Mouse (Mus musculus) hindlimb bud, embryonic 11.5 days (tissue): ENCODE results near the gene Acot5.
"Not testable (repeated sequence)": the region's sequence is repeated elsewhere in the genome, so short reads cannot be mapped to it uniquely, and the experiment has no call there.

ENCODE experiments used
- DNase-seq: peaks from one replicate; pipeline ENCODE4 v3.0.0-alpha.2; 2012; ENCODE audit warnings: low read depth, low spot score; ENCODE audit errors: extremely low spot score

Gene Acot5

DNA sequence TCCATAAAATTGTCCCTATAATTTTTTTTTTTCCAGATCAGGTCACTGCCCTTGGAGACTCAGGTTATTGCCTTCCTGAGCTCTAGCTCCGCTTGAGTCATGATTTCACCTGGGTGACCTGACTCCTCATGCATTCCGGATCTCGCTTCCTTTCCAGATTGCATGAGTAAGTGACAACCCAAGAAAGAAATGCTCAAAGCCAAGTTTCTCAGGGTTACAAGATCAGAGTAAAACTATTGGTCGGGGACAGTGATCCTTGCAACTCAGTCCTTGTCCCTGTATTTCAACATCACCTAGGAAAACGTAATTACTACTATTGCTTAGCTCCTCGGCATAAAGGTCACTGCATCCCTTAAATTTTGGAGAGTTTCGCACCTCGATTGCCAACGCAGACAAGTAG lies at the start of gene Acot5:
Gene Acot5 (plus strand): TSS at position 340 of the 400 bp plus-strand sequence.
- DNase-seq: no peak

DNA sequence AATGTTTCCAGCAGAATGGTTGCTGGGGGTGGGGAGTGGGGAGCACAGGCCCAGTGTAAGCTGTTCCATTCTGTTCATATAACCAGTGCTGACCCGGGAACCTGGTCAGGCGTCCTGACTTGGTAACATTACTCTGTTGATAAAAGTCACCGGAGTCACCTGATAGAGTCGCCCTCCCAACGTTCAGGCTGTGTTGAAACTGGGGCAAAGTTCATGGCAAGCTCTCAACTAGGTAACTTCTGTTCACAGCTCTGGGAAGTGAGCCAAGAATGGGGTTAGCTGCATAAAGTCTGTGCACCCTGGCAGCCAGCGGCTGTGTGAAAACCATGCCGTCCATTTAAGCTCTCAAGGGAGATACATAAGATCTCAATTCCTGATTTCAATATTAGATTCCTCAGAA lies 48.6 kb upstream of the Acot5 start:
- not testable (repeated sequence) for DNase-seq

DNA sequence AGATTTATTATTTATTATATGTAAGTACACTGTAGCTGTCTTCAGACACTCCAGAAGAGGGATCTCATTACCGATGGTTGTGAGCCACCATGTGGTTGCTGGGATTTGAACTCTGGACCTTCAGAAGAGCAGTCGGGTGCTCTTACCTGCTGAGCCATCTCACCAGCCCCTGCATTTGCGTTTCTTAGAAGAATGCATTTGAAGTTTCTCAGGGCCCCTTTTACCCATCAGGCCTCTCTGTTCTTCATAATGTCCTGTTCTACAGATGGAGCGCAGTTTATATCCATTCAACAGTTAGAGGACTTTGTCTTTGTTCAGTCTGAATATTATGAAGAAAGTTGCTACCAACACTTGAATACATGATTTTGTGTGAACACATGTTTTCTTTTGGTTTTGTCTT lies 46.9 kb upstream of the Acot5 start:
- not testable (repeated sequence) for DNase-seq

DNA sequence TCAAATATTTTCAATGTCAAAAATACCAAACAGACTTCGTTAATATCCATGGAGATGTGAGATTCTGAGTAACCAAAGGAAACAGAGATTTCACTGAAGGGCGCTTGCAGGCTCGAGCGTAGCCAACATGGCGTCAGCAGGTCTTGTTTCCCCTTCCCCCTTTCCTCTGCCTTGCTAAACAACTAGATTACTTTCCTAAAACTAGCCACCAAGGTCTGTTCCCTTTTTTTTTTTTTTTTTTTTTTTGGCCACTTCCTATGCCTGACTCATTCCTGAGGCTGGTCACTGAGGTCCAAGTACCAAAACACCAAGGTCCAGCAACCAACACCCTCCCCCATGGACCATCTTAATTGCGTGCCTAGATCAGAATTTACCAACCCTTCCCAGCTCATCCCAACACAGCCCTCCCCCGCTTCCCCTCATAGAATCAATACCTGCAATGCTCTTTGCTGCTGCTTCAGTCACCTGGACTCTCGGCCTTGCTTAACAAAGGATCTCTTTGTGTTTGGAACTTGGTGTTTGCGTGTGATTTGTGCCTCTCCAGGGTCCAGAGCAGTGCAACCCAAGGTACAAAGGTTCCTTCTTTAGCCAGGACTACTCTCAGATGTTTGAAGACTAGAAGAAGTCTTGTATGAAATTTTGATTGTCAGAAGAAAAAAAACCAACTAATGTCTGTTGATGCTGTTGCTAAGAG lies 45.9 kb upstream of the Acot5 start:
- DNase-seq: no peak

DNA sequence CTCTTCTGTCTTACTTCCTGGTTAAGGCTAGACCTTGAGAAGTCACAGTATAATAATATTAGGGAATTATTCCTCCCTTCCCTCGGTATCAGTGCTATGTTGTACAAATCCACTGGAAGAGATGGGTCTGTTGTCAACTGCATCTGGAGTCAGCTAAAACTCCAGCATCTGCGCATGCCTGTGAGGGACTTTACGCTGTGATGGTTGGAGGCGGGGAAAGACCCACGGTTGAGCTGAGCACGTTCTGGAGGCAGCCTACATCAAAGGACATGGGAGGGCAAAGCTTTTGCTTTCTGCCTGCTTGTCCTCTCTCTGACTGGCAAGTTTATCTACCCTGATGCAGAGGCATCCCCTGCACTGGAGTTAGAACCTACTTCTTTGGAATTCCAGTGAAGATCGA lies 43.2 kb upstream of the Acot5 start:
- DNase-seq: no peak

DNA sequence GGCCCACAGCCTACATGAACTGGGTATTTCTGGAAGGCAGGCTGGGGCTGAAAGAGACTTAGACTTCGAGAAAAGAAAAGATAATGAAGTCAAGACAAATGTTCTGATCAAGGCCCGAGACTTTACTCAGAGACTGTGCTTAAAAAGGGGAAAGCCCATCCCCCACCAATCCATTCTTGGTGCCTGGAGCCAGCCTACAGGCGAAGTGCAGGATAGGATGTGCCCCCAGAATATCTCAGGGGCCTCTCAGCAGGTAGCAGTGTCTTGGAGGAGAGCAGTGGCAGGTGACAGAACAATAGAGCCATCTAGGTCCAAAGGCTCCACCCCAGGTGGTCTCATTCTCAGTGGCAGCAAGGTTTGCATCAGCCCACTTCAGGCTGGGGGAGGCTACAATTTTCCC lies 40.8 kb upstream of the Acot5 start:
- DNase-seq: not testable (repeated sequence)

DNA sequence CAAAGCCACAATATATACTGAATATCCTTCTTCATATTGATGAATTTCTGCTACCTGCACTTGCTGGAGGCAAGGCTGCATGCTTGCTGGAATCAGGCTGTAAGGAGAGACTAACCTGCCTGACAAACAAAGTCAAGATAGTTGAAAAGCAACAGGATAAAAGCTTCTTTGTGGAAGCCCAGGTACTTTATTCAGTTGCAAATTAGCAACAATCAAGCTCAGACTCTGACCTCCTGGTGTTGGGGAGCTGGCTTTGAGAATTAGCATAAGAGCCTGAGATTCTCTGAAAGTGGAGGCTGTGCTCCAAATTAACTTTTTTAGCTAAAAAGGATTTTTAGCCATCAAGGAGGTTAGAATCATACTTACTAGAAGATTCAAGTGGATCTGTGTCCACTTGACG lies 40.1 kb upstream of the Acot5 start:
- DNase-seq: not testable (repeated sequence)

DNA sequence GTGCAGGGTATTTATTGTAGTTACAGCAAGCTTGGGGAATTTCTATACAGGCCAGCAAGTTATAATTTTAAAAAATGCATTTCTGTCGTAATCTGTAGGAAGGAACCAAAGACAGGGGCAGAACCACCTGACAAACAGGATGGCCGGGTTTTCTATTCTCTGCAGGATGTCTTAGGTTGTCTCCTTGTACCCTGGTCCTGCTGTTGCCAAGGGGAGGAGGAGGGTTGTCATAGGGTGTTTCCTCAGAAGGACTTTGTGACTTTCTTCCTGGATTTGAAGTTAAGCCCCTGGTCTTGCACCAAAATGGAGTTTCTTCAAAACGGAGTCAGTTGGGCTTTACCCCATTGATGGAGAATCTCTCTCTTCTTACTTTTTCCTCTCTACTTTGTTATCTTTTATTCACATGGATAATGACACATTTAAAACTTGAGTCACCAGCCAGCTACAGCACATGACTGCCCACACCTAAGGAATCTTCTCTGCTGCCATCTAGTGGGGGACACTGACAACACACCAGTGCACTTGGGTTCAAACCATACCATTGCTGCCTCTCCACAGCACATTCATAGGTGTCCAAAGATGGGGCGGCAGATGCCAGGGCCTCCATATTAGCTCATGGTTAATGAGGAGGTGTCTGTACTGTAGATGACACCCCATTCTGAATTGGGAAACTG lies 38.3 kb upstream of the Acot5 start:
- no peak for DNase-seq

DNA sequence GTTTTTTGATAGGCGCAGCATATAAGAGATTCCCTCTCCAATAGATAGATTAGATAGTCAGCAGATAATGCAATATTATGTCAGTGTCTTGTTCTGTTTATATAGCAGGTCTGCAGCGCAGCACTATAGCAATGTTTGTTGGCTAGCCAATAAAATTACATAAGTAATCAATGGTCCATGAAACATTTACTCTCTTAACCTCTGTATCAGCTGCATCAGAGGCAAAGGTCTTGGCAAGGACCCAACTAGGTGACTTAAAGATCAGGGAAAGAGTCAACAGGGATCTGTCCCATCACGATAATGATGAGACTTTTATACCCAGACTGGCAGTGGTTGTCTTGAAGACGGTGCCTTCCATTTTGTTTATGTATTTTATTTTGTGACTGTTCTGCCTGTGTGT lies 36.3 kb upstream of the Acot5 start:
- no peak for DNase-seq

DNA sequence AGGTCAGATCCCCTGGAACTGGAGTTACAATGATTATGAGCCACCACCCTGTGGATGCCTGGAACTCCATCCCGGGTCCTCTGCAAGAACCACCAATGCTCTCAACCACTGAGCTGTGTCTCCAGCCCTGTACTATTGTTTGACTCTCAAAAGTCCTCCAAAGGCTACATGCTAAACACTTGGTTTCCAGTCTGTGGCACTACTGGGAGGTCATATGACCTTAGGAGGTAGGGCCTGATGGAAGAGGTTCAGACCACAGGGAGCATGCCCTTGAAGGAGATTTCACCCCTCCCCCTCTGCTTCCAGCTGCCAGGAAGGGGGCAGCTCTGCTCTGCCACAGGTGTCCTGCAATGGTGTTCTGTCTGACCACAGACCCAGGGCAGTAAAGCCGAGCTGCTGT lies 35.8 kb upstream of the Acot5 start:
- not testable (repeated sequence) for DNase-seq

DNA sequence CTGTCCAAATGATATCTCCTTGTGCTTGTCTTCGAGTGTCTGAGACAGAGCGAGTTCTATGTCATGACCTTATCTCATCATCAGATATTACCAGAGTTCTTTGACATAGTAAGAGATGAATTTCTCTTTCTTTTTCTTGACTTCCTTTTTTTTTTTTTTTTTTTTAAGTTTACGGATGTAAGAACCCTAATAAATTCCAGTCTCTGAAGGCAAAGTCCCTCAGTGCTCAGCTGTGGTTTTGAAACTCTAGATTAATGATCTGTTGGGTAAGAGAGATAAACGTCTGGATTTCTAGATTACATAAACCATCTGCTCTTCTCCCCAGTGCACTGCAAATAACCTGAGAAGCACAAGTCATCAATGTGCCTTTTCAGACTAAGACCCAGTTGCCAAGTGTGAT lies 35.0 kb upstream of the Acot5 start:
- no peak for DNase-seq

DNA sequence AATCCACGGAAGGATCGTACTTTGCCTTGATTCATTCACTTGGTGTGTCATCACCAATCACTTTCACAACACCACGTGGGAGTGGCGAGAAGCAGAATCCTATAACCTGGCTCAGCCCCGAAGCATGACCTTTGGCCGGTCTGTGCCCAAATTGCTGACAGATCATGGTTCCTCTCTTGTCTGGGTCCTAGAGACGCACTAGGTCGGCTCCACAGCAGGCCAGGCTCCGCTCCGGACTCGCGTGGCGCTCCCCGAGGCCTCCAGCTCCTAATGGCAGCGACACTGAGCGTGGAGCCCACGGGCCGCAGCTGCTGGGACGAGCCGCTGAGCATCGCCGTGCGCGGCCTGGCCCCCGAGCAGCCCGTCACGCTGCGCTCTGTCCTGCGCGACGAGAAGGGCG lies 30.9 kb upstream of the Acot5 start, which contains the start of gene Acot4:
Gene Acot4 (plus strand): TSS at position 139 of the 400 bp plus-strand sequence.
- not testable (repeated sequence) for DNase-seq

DNA sequence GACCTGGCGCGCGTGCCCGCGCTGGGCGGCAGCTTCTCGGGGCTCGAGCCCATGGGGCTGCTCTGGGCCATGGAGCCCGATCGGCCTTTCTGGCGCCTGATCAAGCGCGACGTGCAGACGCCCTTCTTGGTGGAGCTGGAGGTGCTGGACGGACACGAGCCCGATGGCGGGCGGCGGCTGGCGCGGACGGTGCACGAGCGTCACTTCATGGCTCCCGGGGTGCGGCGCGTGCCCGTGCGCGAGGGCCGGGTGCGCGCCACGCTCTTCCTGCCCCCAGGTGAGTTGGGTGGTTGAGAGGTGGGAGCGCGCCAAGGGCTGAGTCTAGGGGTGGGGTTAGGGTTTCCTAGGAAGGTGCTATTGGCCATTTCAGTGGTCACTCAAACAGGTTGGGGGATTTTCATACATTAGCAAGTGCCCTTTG lies 30.4 kb upstream of the Acot5 start, which contains the start of gene Gm49366:
Gene Gm49366 (plus strand): TSS at position 245 of the 421 bp plus-strand sequence.
- not testable (repeated sequence) for DNase-seq

DNA sequence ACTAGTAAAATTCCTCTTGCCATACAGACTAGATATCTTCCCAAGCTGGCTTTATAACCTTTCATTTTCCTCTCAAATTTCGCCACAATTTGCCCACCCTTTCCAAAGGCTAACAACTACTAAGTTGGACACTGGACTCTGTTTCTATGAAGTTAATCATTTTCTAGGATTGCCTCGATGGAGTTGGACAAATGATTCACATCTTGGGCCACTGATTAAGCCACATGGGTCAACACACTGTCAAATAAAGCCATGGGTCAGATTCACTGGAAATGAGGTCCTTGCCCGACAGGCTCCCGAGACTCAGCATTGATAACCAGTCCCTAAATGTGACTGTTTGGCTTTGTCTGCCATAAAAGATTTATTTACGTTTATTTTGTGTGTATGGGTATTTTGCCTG lies 26.9 kb upstream of the Acot5 start:
- no peak for DNase-seq

DNA sequence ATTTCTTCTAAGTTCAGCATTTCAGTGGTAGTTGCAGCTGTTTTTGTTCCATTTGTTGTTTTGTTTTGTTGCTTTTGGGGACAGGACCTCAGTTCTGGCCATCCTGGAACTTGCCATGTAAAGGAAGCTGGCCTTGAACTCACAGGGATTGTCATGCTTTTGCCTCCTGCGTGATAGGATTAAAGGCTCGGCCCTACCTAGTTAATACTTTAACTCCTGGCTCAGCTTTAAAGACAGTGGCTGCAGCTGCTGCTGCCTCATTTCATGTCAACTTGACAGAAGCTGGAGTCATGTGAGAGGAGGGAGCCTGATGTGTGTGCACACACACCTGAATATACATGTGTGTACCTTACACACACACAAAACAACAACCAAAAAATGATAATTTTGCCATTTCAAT lies 25.1 kb upstream of the Acot5 start:
- no peak for DNase-seq

DNA sequence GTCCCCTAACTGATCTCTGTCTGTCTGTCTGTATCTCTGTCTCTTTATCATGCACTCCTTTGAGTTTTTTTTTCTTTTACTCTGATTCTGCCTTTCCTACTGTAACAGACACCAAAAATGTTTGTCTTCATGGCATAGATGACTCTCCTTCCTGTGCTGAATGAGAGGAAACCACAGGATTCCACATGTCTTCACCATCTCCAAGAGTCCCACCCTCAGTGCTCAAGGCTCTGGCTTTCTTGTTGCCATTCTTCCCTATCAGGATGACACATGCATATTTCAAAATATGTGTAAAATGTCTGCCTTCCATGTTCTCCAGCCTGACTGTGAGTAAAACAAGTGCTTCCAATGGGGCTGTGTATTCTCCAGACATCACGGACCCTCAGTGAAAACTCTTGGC lies 22.2 kb upstream of the Acot5 start:
- DNase-seq: no peak

DNA sequence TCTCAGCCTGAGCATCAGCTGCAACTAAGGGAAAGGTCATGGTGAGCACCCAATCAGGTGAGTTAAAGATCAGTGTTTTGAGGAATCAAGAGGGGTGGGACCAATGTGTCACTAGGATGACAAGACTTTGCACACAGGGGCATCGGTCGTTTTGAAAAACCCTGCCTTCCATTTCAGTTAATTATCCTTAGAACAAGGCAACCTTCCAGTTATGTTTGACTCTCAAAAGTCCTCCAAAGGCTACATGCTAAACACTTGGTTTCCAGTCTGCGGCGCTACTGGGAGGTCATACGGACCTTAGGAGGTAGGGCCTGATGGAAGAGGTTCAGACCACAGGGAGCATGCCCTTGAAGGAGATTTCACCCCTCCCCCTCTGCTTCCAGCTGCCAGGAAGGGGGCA lies 18.4 kb upstream of the Acot5 start:
- DNase-seq: not testable (repeated sequence)

DNA sequence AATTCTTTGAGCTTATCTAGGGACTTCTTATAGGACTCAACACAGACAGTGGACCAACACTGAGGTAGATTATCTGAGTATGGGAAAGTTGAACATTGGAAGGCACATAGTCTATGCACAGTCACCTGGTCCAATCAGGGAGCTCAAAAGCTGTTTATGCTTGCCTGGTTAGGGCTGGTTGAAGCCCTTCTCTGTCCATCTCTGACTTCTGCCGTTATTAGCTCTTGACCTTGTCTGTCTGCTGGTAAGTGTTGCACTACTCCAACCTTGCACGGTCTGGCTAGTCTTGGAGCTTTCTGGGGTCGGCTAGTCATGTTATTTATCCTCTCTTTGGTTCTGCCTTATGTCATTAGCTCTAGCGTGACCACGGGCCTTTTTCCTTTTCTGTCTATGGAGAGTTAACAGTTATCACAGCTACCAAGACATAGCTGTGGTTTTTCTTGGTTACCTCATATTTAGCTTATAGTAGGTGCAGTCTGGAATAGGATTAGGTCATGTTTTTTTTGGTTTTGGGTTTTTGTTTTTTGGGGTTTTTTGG lies 17.1 kb upstream of the Acot5 start, which contains the start of gene Acot3:
Gene Acot3 (plus strand): TSS at position 208 of the 538 bp plus-strand sequence.
- DNase-seq: no peak

DNA sequence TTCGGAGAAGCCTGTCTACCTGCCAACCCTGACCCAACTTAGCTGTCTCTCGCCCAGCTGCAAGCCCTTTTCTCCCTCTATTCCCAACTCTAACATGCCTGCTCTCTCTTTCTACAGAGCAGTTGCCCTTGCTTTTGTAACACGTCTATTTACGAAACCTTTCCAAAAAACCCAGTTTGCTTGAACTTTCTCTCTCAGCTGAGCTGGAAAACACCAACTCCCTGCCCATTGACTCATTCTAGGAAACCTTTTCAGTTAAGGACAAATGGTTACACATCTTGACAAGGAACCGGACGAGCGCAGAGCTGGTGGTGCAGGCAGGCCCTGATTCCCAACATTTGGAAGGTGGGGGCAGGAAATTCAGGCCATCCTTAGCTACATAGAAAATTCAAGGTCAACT lies 16.5 kb upstream of the Acot5 start:
- no peak for DNase-seq

DNA sequence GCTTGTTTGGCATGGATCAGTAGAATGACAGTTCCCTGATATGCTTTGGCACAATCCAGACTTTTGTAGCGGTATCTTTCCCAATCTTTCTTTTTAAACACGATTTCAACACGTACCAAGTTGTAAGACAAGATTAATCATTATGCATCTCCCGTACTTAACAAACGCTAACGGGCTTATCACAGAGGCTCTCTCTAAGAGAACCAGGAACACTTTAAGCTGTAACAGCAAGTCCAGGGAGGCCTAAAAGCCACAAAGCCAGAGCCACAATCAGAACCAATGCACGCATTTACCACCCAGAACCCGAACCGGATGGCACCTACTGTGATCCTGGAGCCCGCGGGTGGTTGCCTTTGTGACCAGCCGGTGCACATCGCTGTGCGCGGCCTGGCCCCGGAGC lies 16.0 kb upstream of the Acot5 start:
- DNase-seq: no peak

DNA sequence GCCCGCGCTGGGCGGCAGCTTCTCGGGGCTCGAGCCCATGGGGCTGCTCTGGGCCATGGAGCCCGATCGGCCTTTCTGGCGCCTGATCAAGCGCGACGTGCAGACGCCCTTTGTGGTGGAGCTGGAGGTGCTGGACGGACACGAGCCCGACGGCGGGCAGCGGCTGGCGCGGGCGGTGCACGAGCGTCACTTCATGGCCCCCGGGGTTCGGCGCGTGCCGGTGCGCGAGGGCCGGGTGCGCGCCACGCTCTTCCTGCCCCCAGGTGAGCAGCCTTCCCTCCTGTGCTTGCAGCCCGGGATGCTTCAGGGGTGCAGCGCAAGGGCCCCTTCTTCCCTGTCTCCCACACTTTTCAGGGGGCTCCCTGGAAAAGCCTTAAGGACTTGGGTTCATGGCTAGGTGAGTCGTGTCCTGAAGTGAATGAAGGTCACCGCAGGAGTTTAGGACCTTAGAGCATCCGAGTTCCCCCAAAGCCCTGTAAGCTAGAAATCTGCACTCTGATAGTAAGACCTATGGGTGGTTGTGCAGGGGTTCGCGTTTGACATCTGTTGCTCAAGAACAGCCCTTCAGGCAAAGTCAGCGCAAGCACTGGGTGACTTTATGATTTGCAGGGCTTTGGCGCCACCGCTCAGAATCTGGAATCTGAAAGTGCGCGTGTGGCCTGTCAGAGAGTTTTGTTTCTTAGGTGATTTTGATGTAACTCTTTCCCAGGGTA lies 15.3 kb upstream of the Acot5 start:
- no peak for DNase-seq

DNA sequence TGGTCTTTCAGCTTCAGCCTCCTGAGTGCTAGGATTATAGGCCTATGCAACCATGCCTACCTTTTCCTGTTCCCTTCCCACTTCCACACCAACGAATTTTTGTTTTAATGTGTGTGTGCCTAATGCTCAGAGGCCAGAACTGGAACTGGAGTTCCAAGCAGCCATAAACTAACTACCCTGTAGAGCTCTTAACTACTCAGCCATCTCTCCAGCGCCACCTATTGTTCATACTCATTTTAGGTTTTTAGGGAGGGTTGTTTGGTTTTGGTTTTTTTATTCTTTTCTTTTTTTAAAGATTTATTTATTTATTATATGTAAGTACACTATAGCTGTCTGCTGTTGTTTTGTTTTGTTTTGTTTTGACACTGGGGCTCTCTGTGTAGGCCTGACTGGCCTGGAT lies 8.2 kb upstream of the Acot5 start:
- DNase-seq: no peak
